Mouse (Mus musculus) MEL (cell line): ENCODE data around the gene Btf3l4. TPM values are rescaled to one million over a fixed set of nuclear protein-coding genes. Genes with fewer than 3 reads are reported as not detected.

Experiments used
- DNase-seq: peaks from one replicate; pipeline ENCODE4 v3.0.0; 2011; ENCODE audit warnings: low read depth, low spot score
- H3K27ac ChIP-seq: 2 replicates; pipeline ENCODE4 v1.5.1; 2012; ENCODE audit warnings: low read depth, mild to moderate bottlenecking, control low read depth, low read length, moderate library complexity; ENCODE audit not compliant: control insufficient read depth
- H3K27me3 ChIP-seq, 2 experiments: fragments of 150-350 bp in 1 of 2; sonication (generic) in 1 of 2; 2 replicates each; pipeline ENCODE4 v1.6.1; 2012; ENCODE audit warnings: low read length in 2 of 2, mild to moderate bottlenecking in 2 of 2, improper control_type of control experiment in 1 of 2, moderate library complexity in 1 of 2; ENCODE audit not compliant: insufficient read depth in 2 of 2, control insufficient read depth in 1 of 2
- H3K36me3 ChIP-seq, 2 experiments: 2 replicates each; pipeline ENCODE4 v1.6.1; 2012 to 2014; ENCODE audit warnings: low read length in 2 of 2, improper control_type of control experiment in 1 of 2, inconsistent platforms in 1 of 2, mild to moderate bottlenecking in 1 of 2; ENCODE audit not compliant: insufficient read depth in 2 of 2, control insufficient read depth in 1 of 2
- H3K4me1 ChIP-seq, 2 experiments: fragments of 150-350 bp in 1 of 2; sonication (generic) in 1 of 2; 2 replicates each; pipeline ENCODE4 v1.6.1; 2012; ENCODE audit warnings: low read length in 2 of 2, improper control_type of control experiment in 1 of 2, mild to moderate bottlenecking in 1 of 2; ENCODE audit not compliant: insufficient read depth in 2 of 2, control insufficient read depth in 1 of 2
- H3K4me3 ChIP-seq, 2 experiments: fragments of 150-350 bp in 1 of 2; sonication (generic) in 1 of 2; 2 replicates each; pipeline ENCODE4 v1.5.1; 2012; ENCODE audit warnings: low read depth in 2 of 2, low read length in 2 of 2, mild to moderate bottlenecking in 2 of 2, moderate library complexity in 2 of 2, control low read depth in 1 of 2, improper control_type of control experiment in 1 of 2; ENCODE audit not compliant: control insufficient read depth in 1 of 2, insufficient read depth in 1 of 2
- H3K79me2 ChIP-seq: 2 replicates; pipeline ENCODE4 v1.6.1; 2012; ENCODE audit warnings: mild to moderate bottlenecking, low read length, moderate library complexity; ENCODE audit not compliant: control insufficient read depth, poor library complexity, insufficient read depth
- H3K9ac ChIP-seq: 2 replicates; pipeline ENCODE4 v1.6.1; 2012; ENCODE audit warnings: low read depth, mild to moderate bottlenecking, control low read depth, low read length, moderate library complexity; ENCODE audit not compliant: control insufficient read depth, poor library complexity, severe bottlenecking
- H3K9me3 ChIP-seq: fragments of 150-350 bp; sonication (generic); replicated peaks from 2 replicates; pipeline ENCODE4 v1.6.1; 2012; ENCODE audit warnings: mild to moderate bottlenecking, low read length, improper control_type of control experiment, moderate library complexity; ENCODE audit not compliant: insufficient read depth
- BHLHE40 ChIP-seq: IDR thresholded peaks from 2 replicates; pipeline ENCODE4 v1.6.1; 2012; ENCODE audit warnings: low read depth, mild to moderate bottlenecking, inconsistent platforms, low read length, improper control_type of control experiment, borderline replicate concordance
- ETS1 ChIP-seq: IDR thresholded peaks from 2 replicates; pipeline ENCODE4 v1.6.1; 2012; ENCODE audit warnings: low read depth, mild to moderate bottlenecking, inconsistent platforms, low read length, improper control_type of control experiment, moderate library complexity
- GATA1 ChIP-seq: IDR thresholded peaks from 2 replicates; pipeline ENCODE4 v1.6.1; 2011; ENCODE audit warnings: low read depth, low read length, improper control_type of control experiment
- HCFC1 ChIP-seq: IDR thresholded peaks from 2 replicates; pipeline ENCODE4 v1.6.1; 2012; ENCODE audit warnings: low read depth, mild to moderate bottlenecking, inconsistent platforms, low read length, improper control_type of control experiment, moderate library complexity
- JUND ChIP-seq: IDR thresholded peaks from 2 replicates; pipeline ENCODE4 v1.6.1; 2011; ENCODE audit warnings: low read depth, mild to moderate bottlenecking, improper control_type of control experiment, low read length
- MEF2A ChIP-seq: IDR thresholded peaks from 2 replicates; pipeline ENCODE4 v1.6.1; 2014; ENCODE audit warnings: low read depth, mild to moderate bottlenecking, inconsistent platforms, low read length, improper control_type of control experiment; ENCODE audit not compliant: poor library complexity, insufficient replicate concordance, severe bottlenecking; ENCODE audit errors: extremely low read depth
- MXI1 ChIP-seq: IDR thresholded peaks from 2 replicates; pipeline ENCODE4 v1.6.1; 2011; ENCODE audit warnings: mild to moderate bottlenecking, low read depth, low read length, improper control_type of control experiment
- MYC ChIP-seq: IDR thresholded peaks from 2 replicates; pipeline ENCODE4 v1.6.1; 2011; ENCODE audit warnings: low read depth, mild to moderate bottlenecking, low read length, improper control_type of control experiment, moderate library complexity
- POLR2AphosphoS5 ChIP-seq: IDR thresholded peaks from 2 replicates; pipeline ENCODE4 v1.6.1; 2012; ENCODE audit warnings: low read depth, borderline replicate concordance, mild to moderate bottlenecking, inconsistent platforms, low read length, moderate library complexity, mixed read lengths
- RAD21 ChIP-seq: IDR thresholded peaks from 2 replicates; pipeline ENCODE4 v1.6.1; 2011; ENCODE audit warnings: mild to moderate bottlenecking, low read depth, low read length, improper control_type of control experiment
- TCF12 ChIP-seq: IDR thresholded peaks from 2 replicates; pipeline ENCODE4 v1.6.1; 2014; ENCODE audit warnings: low read depth, mild to moderate bottlenecking, inconsistent platforms, low read length, improper control_type of control experiment, moderate library complexity
- UBTF ChIP-seq: IDR thresholded peaks from 2 replicates; pipeline ENCODE4 v1.6.1; 2012; ENCODE audit warnings: low read depth, mild to moderate bottlenecking, inconsistent platforms, low read length, improper control_type of control experiment, moderate library complexity, borderline replicate concordance; ENCODE audit not compliant: insufficient read depth
- USF2 ChIP-seq, 2 experiments: IDR thresholded peaks; 2 replicates each; pipeline ENCODE4 v1.6.1; 2011 to 2012; ENCODE audit warnings: improper control_type of control experiment in 2 of 2, low read length in 2 of 2, borderline replicate concordance in 1 of 2, inconsistent platforms in 1 of 2, low read depth in 1 of 2, mild to moderate bottlenecking in 1 of 2; ENCODE audit not compliant: insufficient read depth in 1 of 2
- ZKSCAN1 ChIP-seq: IDR thresholded peaks from 2 replicates; pipeline ENCODE4 v1.6.1; 2012; ENCODE audit warnings: low read depth, mild to moderate bottlenecking, inconsistent platforms, low read length, improper control_type of control experiment, moderate library complexity
- polyA plus RNA-seq, 2 experiments: library from polyadenylated mRNA; stranded (reverse) in 1 of 2; unstranded in 1 of 2; fragments of >175 nt in 1 of 2; fragments of >200 nt in 1 of 2; gene quantifications; 2 replicates each; pipeline versions ENCODE4 v1.2.1 to v1.2.4; 2012; ENCODE audit warnings: low replicate concordance in 2 of 2, low read depth in 1 of 2; ENCODE audit not compliant: insufficient read length in 2 of 2, insufficient read depth in 1 of 2, missing spikeins in 1 of 2
- total RNA-seq: library from RNA; depleted of rRNA; stranded (reverse); fragments of 300-350 nt; gene quantifications from 2 replicates; pipeline ENCODE4 v1.2.3, GENCODE M21; 2012

Gene Btf3l4
- total and polyA plus RNA-seq, 3 experiments: 24.4 to 43.8 TPM; not detected in 1

DNA sequence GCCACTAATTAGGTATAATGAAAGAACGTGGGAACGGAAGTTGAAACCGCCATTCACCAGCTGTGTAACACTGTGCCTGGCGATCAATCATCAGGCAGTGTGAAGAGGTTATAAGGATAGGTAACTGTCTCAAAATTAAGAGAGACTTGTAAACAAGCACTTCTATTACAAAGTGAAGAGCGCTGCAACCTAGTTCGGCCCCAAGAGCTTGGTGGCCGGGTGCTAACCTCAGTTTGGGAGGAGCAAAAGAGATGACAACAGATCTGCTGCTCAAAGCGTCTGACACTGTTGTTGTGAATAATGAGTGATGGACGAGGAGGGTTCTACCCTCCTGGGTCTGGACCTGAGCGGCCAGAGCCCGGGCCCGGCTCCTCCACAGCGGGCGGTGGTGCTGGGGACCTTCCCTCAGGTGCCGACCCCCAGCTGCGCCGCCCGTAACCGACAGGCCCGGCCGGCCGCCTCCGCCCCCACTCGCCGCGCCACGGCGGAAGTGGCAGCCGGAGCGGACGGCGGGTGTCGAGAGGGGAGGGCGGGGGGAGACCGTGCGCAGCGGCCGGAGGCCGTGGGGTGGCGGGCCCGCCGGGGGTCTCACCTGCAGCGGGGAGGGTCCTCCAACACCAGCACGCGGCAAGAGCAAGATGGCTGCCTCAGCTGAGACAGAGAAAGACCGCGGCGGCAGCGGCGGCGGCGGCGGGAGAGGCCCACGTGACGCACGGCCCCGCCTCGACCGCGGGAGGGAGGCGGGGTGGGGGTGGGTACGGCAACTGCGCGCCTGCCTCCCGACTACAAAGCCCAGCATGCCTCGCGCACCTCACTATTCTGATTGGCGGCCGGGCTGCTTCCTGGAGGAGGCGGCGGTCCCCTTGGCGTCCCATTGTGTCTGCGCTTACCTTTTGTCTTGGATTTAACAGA is at the start of gene Btf3l4 (continued):
- TF ChIP-seq UBTF (no peak), BHLHE40 (no peak), HCFC1 (peak; percentile 90), JUND (no peak), POLR2AphosphoS5 (no peak)
- TF ChIP-seq, all 39 proteins: peak for 16

DNA sequence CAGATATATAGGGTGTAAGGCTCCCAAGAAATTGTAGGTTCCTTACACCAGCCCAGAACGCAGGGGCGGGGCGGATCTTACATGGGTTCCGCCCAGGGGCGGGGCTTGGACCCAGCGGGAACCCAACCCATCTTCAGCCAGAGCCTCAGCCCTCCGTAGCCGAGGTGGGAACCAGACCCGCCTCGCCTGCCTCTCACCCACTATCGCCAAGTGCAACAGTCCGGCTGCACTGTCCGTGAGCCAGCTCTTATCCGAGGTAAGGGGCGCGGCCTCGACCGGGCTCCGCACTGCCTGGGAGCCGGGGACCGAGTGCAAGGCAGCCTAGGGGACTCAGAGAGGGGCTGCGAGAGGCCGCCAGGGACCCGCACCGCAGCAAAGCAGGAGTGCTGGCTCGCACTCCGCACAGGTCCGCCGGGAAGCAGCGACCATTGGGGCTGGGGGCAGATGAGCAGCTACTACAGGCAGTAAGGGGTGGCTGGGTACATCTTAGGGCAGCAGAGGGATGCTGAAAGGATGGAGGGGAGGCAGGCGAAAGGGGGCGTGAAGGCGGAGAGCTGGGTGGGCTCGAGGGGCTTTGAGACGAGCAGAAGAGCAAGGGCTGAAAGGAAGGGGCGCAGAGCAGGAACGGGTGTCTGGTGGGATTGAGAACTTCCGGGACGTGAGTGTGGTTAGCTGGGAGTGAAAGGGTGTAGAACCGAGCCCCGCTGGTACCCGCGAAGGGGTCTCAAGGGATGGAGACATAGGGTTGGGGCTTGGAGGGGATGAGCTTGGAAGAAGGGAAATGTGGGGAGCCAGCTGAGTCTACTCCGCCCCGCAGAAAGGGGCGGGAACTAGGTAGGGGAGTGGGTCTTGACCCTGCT is 45.8 kb upstream of the Btf3l4 start, which contains the start of gene Rab3b:
TSS of gene Rab3b (plus strand) at position 101 of the 860 bp plus-strand sequence.
- no peak for TF ChIP-seq UBTF
- TF ChIP-seq BHLHE40: no peak
- no peak for TF ChIP-seq RAD21
- TF ChIP-seq MYC: no peak
- no peak for TF ChIP-seq TCF12
- TF ChIP-seq MEF2A: no peak
- no peak for TF ChIP-seq USF2 (IDR thresholded peaks at IDR 0.05; ENCODE audit: borderline replicate concordance in 1 of 2, insufficient read depth in 1 of 2, low read depth in 1 of 2, low read length in 2 of 2)
- no peak for TF ChIP-seq ETS1
- TF ChIP-seq MXI1: no peak
- TF ChIP-seq ZKSCAN1: no peak
- no peak for TF ChIP-seq GATA1
- H3K27ac ChIP-seq: no peak within 1 kb of the TSS
- no peaks in the 10 kb centered on the region for H3K27me3 ChIP-seq
- no peak for DNase-seq
- H3K79me2 ChIP-seq: no peaks in the 10 kb centered on the region
- no peak within 1 kb of the TSS for H3K9ac ChIP-seq
- H3K9me3 ChIP-seq: no peaks in the 10 kb centered on the region
- no peaks in the 10 kb centered on the region for H3K36me3 ChIP-seq
- H3K4me1 ChIP-seq: no peaks in the 10 kb centered on the region
- no peak within 1 kb of the TSS for H3K4me3 ChIP-seq
